Mouse (Mus musculus): ENCODE data around the gene Lgals2.

Lgals2 gene

DNA sequence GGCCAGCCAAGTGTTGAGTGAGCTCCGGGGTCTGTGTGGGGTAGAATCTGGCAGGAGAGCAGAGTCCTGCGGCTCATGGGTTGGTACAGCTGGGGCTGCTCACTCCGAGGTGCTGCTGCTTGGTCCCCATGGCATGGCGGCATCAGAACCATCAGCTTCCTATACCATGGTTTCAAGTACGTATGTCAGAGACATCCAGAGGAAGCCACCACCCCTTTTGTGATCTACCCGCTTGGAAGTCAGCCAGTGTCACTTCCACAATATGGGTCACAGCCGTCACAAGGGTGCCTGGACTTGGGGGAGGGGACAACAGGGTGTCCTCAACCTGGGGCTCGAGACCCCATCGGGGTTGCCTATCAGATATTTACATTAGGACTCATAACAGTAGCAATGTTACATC lies 45.2 kb downstream of the Lgals2 start:
- DNase-seq = no peak

- DNase-seq = peak in 1 of 2 experiments; percentile 34
Measured at GRCm38 (mm10) chr15:78809739-78810138, 45.6 kb downstream of the Lgals2 start.

GRCm38 (mm10) chr15:78808980-78809379 lies 46.3 kb downstream of the Lgals2 start:
- no peak for DNase-seq

DNA sequence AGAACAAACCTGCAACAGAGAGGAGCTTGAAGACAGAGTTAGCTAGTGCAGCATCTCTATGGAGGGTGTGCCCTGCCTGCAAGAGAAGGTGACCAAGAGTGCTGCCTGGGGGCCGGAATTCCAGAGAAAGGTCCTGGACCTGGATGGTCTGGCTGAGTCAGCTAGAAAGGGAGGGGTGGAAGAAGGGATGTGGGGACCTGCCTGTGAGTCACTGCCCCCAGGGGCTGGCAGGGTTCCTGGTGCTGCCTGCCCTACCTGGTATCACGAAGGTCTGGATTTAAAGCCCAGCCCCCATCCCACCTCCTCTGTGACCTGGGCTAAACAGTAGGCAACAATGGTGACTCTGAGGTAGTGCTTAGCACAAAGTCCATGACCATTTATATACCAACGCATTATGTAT lies 48.2 kb downstream of the Lgals2 start:
- DNase-seq = no peak

- no peak for DNase-seq
Measured at GRCm38 (mm10) chr15:78806614-78807013, 48.7 kb downstream of the Lgals2 start.

DNA sequence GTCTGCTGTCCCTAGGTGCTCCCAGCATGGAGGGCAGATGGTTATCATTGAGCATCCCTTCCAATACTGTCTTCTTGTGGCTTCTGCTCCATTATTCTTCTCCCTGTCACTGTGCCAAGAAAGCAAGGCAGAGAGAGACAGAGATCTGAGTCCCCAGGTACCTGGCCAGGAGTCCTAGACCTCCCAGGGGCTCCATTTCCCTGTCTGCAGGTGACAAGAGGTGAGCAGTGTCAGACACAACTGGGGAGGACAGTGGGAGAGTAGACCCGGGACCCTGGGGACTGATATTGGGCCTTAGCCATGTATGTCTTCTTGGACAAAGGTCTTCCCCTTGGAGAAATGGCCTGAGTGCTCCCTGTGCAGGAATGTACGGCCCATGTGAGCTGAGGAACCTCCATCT lies 50.0 kb downstream of the Lgals2 start:
- peak in 1 of 2 experiments; percentile 17 for DNase-seq

GRCm38 (mm10) chr15:78804326-78804725 lies 51.0 kb downstream of the Lgals2 start:
- peak in 1 of 2 experiments; percentile 62 for DNase-seq

DNA sequence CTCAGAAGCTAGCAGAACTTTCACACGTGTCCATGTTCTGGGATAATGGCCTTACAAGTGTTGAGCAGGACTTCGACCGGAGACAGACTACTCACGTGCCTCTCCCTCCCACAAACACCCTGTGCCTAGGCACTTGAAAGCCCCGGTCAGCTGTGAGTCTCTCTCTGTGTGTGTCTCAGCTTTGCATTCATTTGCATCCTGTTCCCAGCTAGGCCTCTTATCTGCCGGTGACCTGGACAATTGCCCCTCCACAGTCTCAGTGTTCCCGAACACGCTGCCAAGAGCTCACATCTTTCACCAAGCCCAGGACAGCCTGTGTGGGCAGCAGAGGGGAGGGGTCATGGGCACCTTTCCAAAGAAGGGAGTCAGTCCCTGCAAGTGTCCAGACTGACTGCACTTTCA lies 51.8 kb downstream of the Lgals2 start:
- peak; percentile 70 to 81 for DNase-seq

- DNase-seq = peak; percentile 77 to 84
Measured at GRCm38 (mm10) chr15:78802776-78803391, 52.4 kb downstream of the Lgals2 start, which contains the start of gene Card10. Gene Card10, minus strand, starts transcription at chr15:78803042.

DNA sequence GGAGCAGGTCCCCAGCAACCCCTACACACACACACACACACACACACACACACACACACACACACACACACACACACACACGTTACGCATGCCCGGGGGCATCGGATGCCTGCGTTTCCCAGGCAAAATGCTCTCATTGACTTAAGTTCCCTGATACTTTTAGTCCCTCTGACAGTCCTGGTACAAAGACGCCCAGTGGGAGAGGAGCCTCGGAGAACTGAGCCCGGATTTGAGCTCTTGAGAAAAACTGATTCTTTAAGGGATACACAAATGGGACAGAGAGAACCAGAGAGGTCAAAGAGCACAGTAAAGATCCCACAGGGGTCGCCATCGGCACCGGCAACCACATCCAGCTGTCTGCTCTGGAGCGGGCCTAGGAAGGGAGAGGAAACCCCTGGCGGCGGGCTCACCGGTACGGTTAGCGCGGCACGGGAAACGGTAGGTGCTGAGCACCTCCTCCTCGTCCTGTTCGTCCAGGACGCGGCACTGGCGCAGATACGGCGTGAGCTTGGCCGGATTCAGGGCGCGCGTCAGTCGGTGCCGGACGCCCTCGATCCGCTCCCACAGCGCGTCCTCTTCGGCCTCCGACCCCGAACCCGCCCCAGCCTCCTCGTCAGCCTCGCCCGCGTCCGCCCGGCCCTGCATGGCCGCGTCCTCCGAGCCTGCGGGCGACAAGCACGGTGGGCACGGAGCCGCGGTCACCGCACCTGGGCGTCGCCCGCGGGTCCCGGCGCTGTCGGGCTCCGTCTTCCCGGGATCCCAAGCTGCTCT lies 53.2 kb downstream of the Lgals2 start:
- DNase-seq = peak; percentile 56 to 63

DNA sequence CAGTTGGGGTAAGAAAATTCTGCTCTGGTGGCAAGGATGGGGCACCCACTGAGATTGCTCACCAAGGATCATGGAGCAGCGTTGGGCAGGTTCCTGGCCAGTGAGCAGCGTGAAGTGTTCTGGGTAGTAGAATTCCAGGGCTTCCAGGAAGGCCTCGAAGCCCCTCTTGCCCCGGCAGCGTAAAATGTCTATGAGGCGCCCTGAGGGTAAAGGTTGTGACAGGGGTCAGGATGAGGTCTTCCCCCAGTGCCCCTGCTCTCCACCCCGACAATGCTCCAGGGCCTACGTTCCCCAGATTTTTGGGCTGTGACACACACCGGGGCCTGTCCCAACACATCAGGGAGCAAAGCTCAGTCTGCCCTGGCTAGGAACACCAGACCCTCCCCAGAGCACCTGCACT lies 53.8 kb downstream of the Lgals2 start:
- DNase-seq = no peak

Data from lung, postnatal 4 days (tissue).